Mouse (Mus musculus) liver, postnatal 0 days (tissue): ENCODE measurements around the gene Mdm2. TPM values are rescaled to one million over a fixed set of nuclear protein-coding genes. Genes with fewer than 3 reads are reported as not detected.

Experiments
- ATAC-seq: fragments of 200-750 bp; cut with Nextera tagmentation; 2 replicates; pipeline ENCODE4 v1.8.0; 2017; ENCODE audit warnings: mild to moderate bottlenecking, moderate library complexity
- DNase-seq: peaks from one replicate; pipeline ENCODE4 v3.0.0-alpha.2; 2016
- H3K27ac ChIP-seq: fragments of 300-500 bp; sonication (generic); 2 replicates; pipeline ENCODE4 v1.5.1; 2014; ENCODE audit warnings: antibody characterized with exemption, moderate library complexity, mild to moderate bottlenecking, low read depth
- H3K27me3 ChIP-seq: fragments of 300-500 bp; sonication (generic); 2 replicates; pipeline ENCODE4 v1.6.1; 2014; ENCODE audit warnings: low read length, control low read depth, mixed read lengths; ENCODE audit not compliant: insufficient read depth
- H3K36me3 ChIP-seq: fragments of 300-500 bp; sonication (generic); replicated peaks from 2 replicates; pipeline ENCODE4 v1.6.1; 2014; ENCODE audit warnings: mild to moderate bottlenecking, control low read depth, low read length, moderate library complexity, mixed read lengths; ENCODE audit not compliant: insufficient read depth
- H3K4me1 ChIP-seq: fragments of 300-500 bp; sonication (generic); 2 replicates; pipeline ENCODE4 v1.6.1; 2014; ENCODE audit warnings: antibody characterized with exemption, mild to moderate bottlenecking, control low read depth; ENCODE audit not compliant: insufficient read depth
- H3K4me2 ChIP-seq: fragments of 300-500 bp; sonication (generic); 2 replicates; pipeline ENCODE4 v1.6.1; 2014; ENCODE audit warnings: low read depth, mild to moderate bottlenecking, low read length, moderate library complexity, mixed read lengths
- H3K4me3 ChIP-seq: fragments of 300-500 bp; sonication (generic); 2 replicates; pipeline ENCODE4 v1.5.1; 2014; ENCODE audit warnings: low read depth, low read length
- H3K9ac ChIP-seq: fragments of 300-500 bp; sonication (generic); replicated peaks from 2 replicates; pipeline ENCODE4 v1.6.1; 2014; ENCODE audit warnings: mild to moderate bottlenecking, moderate library complexity
- H3K9me3 ChIP-seq: fragments of 300-500 bp; sonication (generic); 2 replicates; pipeline ENCODE4 v1.6.1; 2016; ENCODE audit warnings: mild to moderate bottlenecking, control low read depth, low read length, mixed read lengths
- CTCF ChIP-seq: sonication (generic); IDR thresholded peaks from 2 replicates; pipeline ENCODE4 v1.5.1; 2016; ENCODE audit warnings: antibody characterized with exemption, low read depth
- EP300 ChIP-seq: IDR thresholded peaks from 2 replicates; pipeline ENCODE4 v1.6.1; 2016; ENCODE audit warnings: antibody characterized with exemption, low read depth, mild to moderate bottlenecking
- WGBS: fragments of 180-500 bp; shearing (Covaris S2); extraction: QIAGEN DNeasy Blood & Tissue Kit; methylation state at CpG from one replicate; pipeline ENCODE4 v1.1.7; 2014; ENCODE audit not compliant: insufficient replicate concordance; 5-methylcytosine and 5-hydroxymethylcytosine counted together
- polyA plus RNA-seq: library from polyadenylated mRNA; unstranded; fragments of >200 nt; fragmentation: Nextera tagmentation; extraction: Ambion mirVana; gene quantifications from 2 replicates; pipeline ENCODE4 v1.2.1, GENCODE M21; 2015

The Mdm2 gene
- polyA plus RNA-seq, 1 experiment from 2014 or later, result 11.3 TPM

DNA sequence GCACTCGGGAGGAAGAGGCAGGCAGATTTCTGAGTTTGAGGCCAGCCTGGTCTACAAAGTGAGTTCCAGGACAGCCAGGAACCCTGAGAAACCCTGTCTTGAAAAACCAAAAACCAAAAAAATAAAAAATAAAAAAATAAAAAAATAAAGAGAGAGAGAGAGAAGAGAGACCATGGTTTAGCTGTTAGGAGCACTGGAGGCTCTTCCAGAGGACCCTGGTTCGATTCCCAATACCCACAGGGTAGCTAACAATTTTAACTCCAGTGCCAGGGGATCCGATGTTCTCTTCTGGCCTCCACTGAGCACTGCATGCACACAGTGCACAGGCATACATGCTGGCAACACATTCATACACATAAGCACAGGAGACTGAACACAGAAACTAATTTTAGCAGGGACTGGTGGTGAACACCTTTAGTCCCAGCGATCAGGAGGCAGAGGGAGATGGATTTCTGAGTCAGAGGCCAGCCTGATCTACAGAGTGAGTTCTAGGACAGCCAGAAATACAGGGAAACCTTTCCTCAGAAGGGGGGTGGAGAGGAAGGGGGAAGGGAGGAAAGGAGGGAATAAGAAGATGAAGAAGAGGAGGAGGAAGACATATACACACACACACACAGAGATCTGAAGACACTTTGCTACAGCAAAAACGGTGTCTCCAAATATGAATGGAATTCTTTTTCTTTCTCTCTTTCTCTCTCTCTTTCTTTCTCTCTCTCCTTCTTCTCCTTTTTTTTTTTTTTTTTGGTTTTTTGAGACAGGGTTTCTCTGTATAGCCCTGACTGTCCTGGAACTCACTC lies 42.5 kb upstream of the Mdm2 start:
- Histone ChIP-seq H3K27ac (no peak overlapping the region), H3K9me3 (0 out of 2 replicates have a peak, but pooled peaks cover 5% of the 10 kb centered on the region), H3K9ac (no peak overlapping the region), H3K27me3 (no peaks in the 10 kb centered on the region), H3K4me3 (no peak overlapping the region), H3K4me2 (no peak overlapping the region), H3K36me3 (peaks cover 60% of the 10 kb centered on the region), H3K4me1 (0 out of 2 replicates have a peak, but pooled peaks cover 3% of the 10 kb centered on the region)
- TF ChIP-seq EP300 (no peak), CTCF (no peak)
- DNase-seq, result no peak
- WGBS, result 92% methylated on average over 5 of the region's 5 CpGs
- no peak for ATAC-seq

DNA sequence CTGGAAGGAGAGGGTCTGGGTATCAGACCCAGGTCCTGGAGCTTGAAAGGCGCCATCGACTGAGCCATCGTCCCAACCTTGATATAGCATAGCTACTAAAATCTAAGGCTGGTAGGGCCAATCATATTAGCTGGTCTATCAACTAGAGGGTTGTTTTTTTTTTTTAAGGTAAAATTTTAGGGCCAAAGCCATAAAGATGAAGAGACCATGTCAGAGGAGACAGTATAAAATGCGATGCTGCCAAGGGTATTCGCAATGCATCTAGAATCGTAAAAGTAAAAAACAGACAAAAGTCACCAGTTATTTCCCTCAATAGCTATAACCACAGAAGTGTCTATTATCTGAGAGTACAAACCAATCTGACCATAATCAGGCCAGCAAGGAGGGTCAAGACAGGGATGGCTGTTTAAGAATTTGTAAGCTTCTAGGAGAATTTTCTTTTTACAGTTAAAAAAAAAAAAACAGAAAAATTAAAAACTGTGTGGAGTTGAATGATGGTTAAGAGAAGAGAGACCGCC lies 41.8 kb upstream of the Mdm2 start:
- no peak for TF ChIP-seq CTCF
- no peak for TF ChIP-seq EP300
- no peak overlapping the region for H3K4me3 ChIP-seq
- H3K4me1 ChIP-seq, result peaks cover 5% of the 10 kb centered on the region; the same call in 1 of the 2 replicates
- no peak overlapping the region for H3K27ac ChIP-seq
- no peak for ATAC-seq
- no peak overlapping the region for H3K4me2 ChIP-seq
- H3K9ac ChIP-seq, result no peak overlapping the region
- 92% methylated on average over 7 of the region's 7 CpGs for WGBS
- H3K9me3 ChIP-seq, result 0 out of 2 replicates have a peak, but pooled peaks cover 5% of the 10 kb centered on the region
- H3K27me3 ChIP-seq, result no peaks in the 10 kb centered on the region
- peaks cover 53% of the 10 kb centered on the region for H3K36me3 ChIP-seq
- DNase-seq, result no peak

DNA sequence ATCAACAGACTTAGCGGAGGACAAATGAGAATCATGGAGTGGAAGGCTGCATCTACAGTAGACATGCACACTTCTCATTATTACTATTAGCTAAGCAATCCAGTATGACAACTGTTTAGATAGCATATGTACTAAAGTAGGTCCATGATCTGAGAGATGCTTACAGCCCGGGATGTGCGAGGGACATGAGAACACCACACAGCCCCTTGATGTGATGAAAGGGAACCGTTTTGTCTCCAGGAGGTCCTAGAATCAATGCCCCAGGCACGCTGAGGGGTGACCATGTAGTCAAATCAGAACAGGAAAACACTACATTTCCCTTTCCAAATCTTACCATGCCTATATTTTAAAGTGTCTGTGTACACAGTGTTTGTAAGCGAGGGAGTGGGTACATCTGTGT lies 41.2 kb upstream of the Mdm2 start:
- H3K36me3 ChIP-seq, result peaks cover 48% of the 10 kb centered on the region
- TF ChIP-seq CTCF (no peak), EP300 (no peak)
- WGBS, result 89% methylated on average over 6 of the region's 6 CpGs

DNA sequence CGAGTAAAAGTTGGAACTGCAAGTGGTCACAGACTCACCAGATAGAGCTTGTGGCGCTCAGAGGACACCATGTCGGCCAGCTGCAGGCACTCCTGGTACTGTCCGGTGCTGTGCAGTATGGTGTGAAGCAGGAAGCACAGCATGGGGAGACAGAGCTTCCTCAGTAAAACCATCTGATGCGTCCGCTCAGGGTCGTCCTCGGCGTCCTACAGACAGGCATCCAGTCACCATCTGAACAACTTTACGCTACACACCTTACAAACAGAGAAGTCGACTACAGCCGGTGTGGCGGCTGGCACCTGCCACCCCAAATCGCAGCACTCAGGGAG lies 40.7 kb upstream of the Mdm2 start:
- Histone ChIP-seq H3K36me3 (peaks cover 43% of the 10 kb centered on the region), H3K27ac (no peak overlapping the region), H3K27me3 (no peaks in the 10 kb centered on the region), H3K9ac (no peak overlapping the region), H3K4me1 (peaks cover 5% of the 10 kb centered on the region; the same call in 1 of the 2 replicates), H3K4me2 (no peak overlapping the region), H3K4me3 (no peak overlapping the region), H3K9me3 (0 out of 2 replicates have a peak, but pooled peaks cover 5% of the 10 kb centered on the region)
- ATAC-seq (no peak), DNase-seq (no peak)
- TF ChIP-seq EP300 (no peak), CTCF (no peak)
- WGBS, result 95% methylated on average over 14 of the region's 14 CpGs

More for the DNA sequence above, 41.2 kb upstream of the Mdm2 start:
- ATAC-seq, result no peak
- Histone ChIP-seq H3K4me3 (no peak overlapping the region), H3K9ac (no peak overlapping the region), H3K27me3 (no peaks in the 10 kb centered on the region), H3K4me1 (peaks cover 5% of the 10 kb centered on the region; the same call in 1 of the 2 replicates), H3K9me3 (0 out of 2 replicates have a peak, but pooled peaks cover 5% of the 10 kb centered on the region), H3K27ac (no peak overlapping the region), H3K4me2 (no peak overlapping the region)
- no peak for DNase-seq

DNA sequence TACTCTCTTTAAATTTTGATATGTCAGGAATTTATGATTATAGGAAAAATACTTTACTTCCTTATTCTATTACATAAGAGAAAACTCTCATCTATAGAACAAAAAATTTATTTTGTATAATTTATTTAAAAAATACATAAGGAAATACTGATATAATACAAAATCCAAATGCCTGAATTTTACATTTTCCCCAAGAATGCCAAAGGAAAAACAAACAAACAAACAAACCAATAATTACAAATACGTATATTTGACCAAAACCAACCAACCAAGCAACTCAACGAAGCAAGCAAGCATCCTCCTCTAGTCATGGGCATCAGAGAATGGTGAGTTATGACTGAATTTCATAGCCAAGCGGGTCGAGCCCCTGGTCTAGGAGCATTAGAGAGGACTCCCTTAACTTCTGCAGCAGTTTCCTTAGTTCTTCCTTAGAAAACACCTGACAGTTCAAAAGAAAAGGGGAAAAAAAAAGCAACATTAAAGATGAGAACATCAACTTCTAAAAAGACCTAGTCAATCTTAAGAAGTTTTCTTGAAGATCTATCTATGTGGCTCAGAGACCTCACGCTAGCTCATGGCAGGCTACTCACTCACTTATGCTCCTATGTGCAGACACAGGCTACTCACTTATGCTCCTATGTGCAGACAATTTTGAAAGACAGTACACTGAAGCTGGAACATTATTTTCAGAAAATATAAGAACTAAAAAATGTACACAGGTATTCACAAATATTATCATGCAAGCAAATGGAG lies 40.1 kb upstream of the Mdm2 start:
- Histone ChIP-seq H3K27ac (no peak overlapping the region), H3K9ac (no peak overlapping the region), H3K9me3 (0 out of 2 replicates have a peak, but pooled peaks cover 5% of the 10 kb centered on the region), H3K4me3 (no peak overlapping the region), H3K4me2 (no peak overlapping the region), H3K4me1 (peaks cover 5% of the 10 kb centered on the region; the same call in 1 of the 2 replicates), H3K27me3 (no peaks in the 10 kb centered on the region), H3K36me3 (peaks cover 38% of the 10 kb centered on the region)
- DNase-seq, result no peak
- no peak for ATAC-seq
- 91% methylated on average over 5 of the region's 5 CpGs for WGBS
- TF ChIP-seq CTCF, result no peak

DNA sequence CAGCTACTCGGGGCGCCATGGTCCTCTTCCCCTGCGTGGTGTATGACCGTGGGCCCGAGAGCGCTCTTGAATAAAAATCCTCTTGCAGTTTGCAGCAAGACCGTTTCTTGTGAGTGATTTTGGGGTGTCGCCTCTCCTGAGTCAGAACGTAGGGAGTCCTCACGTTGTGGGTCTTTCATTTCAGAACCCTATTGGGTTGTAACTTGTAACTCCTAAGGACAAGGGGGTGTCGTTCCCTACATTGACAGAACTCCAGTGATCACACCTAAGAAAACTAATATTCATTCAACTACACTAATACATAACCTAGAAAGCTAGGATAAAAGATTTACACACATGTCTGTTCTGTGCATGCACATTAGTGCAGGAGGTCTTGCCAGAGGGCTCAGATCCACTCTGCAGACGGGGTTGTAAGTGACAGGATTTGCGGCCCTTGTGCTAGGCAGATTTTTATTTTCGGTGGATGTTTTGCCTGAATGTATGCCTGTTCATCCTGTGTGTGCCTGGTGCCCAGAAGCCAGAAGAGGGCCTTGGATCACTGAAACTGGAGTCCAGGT lies 39.3 kb upstream of the Mdm2 start:
- no peak for DNase-seq
- Histone ChIP-seq H3K27me3 (no peaks in the 10 kb centered on the region), H3K4me1 (peaks cover 9% of the 10 kb centered on the region; the same call in 1 of the 2 replicates), H3K9me3 (0 out of 2 replicates have a peak, but pooled peaks cover 5% of the 10 kb centered on the region), H3K9ac (no peak overlapping the region), H3K4me2 (no peak overlapping the region), H3K4me3 (no peak overlapping the region), H3K36me3 (peaks cover 33% of the 10 kb centered on the region), H3K27ac (no peak overlapping the region)
- WGBS, result 89% methylated on average over 14 of the region's 14 CpGs
- no peak for TF ChIP-seq CTCF
- TF ChIP-seq EP300, result no peak
- ATAC-seq, result no peak
